Mouse (Mus musculus) liver, embryonic 12.5 days (tissue): ENCODE results near the gene Gata2. TPM values are rescaled to one million over a fixed set of nuclear protein-coding genes. Genes with fewer than 3 reads are reported as not detected.

Experiments
- ATAC-seq: fragments of 200-750 bp; cut with Nextera tagmentation; 2 replicates; pipeline ENCODE4 v1.8.0; 2017; ENCODE audit warnings: moderate number of reproducible peaks, mild to moderate bottlenecking, moderate library complexity
- H3K27ac ChIP-seq: fragments of 300-500 bp; sonication (generic); 2 replicates; pipeline ENCODE4 v1.5.1; 2016; ENCODE audit warnings: mild to moderate bottlenecking
- H3K27me3 ChIP-seq: fragments of 300-500 bp; sonication (generic); replicated peaks from 2 replicates; pipeline ENCODE4 v1.6.1; 2016; ENCODE audit warnings: mild to moderate bottlenecking, moderate library complexity
- H3K36me3 ChIP-seq: fragments of 300-500 bp; sonication (generic); 2 replicates; pipeline ENCODE4 v1.6.1; 2016; ENCODE audit warnings: mild to moderate bottlenecking, moderate library complexity
- H3K4me1 ChIP-seq: fragments of 300-500 bp; sonication (generic); 2 replicates; pipeline ENCODE4 v1.6.1; 2016
- H3K4me2 ChIP-seq: fragments of 300-500 bp; sonication (generic); 2 replicates; pipeline ENCODE4 v1.6.1; 2016; ENCODE audit warnings: mild to moderate bottlenecking, moderate library complexity
- H3K4me3 ChIP-seq: fragments of 300-500 bp; sonication (generic); 2 replicates; pipeline ENCODE4 v1.5.1; 2016; ENCODE audit warnings: mild to moderate bottlenecking, moderate library complexity
- H3K9ac ChIP-seq: fragments of 300-500 bp; sonication (generic); 2 replicates; pipeline ENCODE4 v1.6.1; 2016; ENCODE audit warnings: mild to moderate bottlenecking, moderate library complexity
- H3K9me3 ChIP-seq: fragments of 300-500 bp; sonication (generic); replicated peaks from 2 replicates; pipeline ENCODE4 v1.6.1; 2016; ENCODE audit warnings: mild to moderate bottlenecking, moderate library complexity
- WGBS: fragments of 180-500 bp; shearing (Covaris S2); methylation state at CpG from one replicate; pipeline ENCODE4 v1.1.7; 2016; ENCODE audit not compliant: insufficient replicate concordance; 5-methylcytosine and 5-hydroxymethylcytosine counted together
- polyA plus RNA-seq: library from polyadenylated mRNA; unstranded; fragments of >200 nt; fragmentation: Nextera tagmentation; extraction: Ambion mirVana; gene quantifications from 2 replicates; pipeline ENCODE4 v1.2.1, GENCODE M21; 2016

Gene Gata2
- polyA plus RNA-seq, 1 experiment from 2014 or later, result 15.7 TPM

- Histone ChIP-seq H3K4me1 (peaks cover 8% of the 10 kb centered on the region), H3K4me3 (no peak overlapping the region), H3K27me3 (peaks cover 38% of the 10 kb centered on the region), H3K9me3 (no peaks in the 10 kb centered on the region), H3K4me2 (no peak overlapping the region), H3K27ac (no peak overlapping the region), H3K36me3 (no peaks in the 10 kb centered on the region), H3K9ac (no peak overlapping the region)
- WGBS, result 34% methylated on average over 4 of the region's 4 CpGs
- ATAC-seq, result no peak
Measured at GRCm38 (mm10) chr6:88184671-88185070, 9.0 kb upstream of the Gata2 start.

- no peak for ATAC-seq
- Histone ChIP-seq H3K4me1 (peaks cover 36% of the 10 kb centered on the region), H3K4me3 (no peak overlapping the region), H3K4me2 (no peak overlapping the region), H3K36me3 (no peaks in the 10 kb centered on the region), H3K9ac (no peak overlapping the region), H3K27ac (no peak overlapping the region), H3K27me3 (peaks cover 72% of the 10 kb centered on the region), H3K9me3 (no peaks in the 10 kb centered on the region)
- 76% methylated on average over 6 of the region's 6 CpGs for WGBS
Measured at GRCm38 (mm10) chr6:88188148-88188547, 5.5 kb upstream of the Gata2 start.

- Histone ChIP-seq H3K27ac (no peak overlapping the region), H3K36me3 (no peaks in the 10 kb centered on the region), H3K4me2 (peak overlapping the region; percentile 85), H3K4me3 (peak overlapping the region; percentile 63), H3K4me1 (peaks cover 49% of the 10 kb centered on the region), H3K27me3 (peaks cover 86% of the 10 kb centered on the region), H3K9ac (peak overlapping the region; percentile 41), H3K9me3 (no peaks in the 10 kb centered on the region)
- ATAC-seq, result peak; percentile 79
- 2% methylated on average over 56 of the region's 56 CpGs for WGBS
Measured at GRCm38 (mm10) chr6:88189312-88190042, 4.2 kb upstream of the Gata2 start.

- H3K36me3 ChIP-seq, result no peaks in the 10 kb centered on the region
- H3K9me3 ChIP-seq, result no peaks in the 10 kb centered on the region
- peaks cover 91% of the 10 kb centered on the region for H3K27me3 ChIP-seq
- ATAC-seq, result peak; percentile 51; the same call in 1 of the 2 replicates
- peak overlapping the region; percentile 85 for H3K4me2 ChIP-seq
- H3K27ac ChIP-seq, result no peak overlapping the region
- peak overlapping the region; percentile 41; the same call in 1 of the 2 replicates for H3K9ac ChIP-seq
- peaks cover 49% of the 10 kb centered on the region for H3K4me1 ChIP-seq
- H3K4me3 ChIP-seq, result peak overlapping the region; percentile 63
- WGBS, result 8% methylated on average over 13 of the region's 13 CpGs
Measured at GRCm38 (mm10) chr6:88190043-88190309, 3.7 kb upstream of the Gata2 start.

GRCm38 (mm10) chr6:88190310-88191023 is 3.2 kb upstream of the Gata2 start:
- no peaks in the 10 kb centered on the region for H3K36me3 ChIP-seq
- ATAC-seq, result no peak
- H3K27ac ChIP-seq, result no peak overlapping the region
- H3K4me1 ChIP-seq, result peaks cover 49% of the 10 kb centered on the region
- H3K9me3 ChIP-seq, result no peaks in the 10 kb centered on the region
- H3K4me3 ChIP-seq, result peak overlapping the region; percentile 63
- WGBS, result 8% methylated on average over 49 of the region's 49 CpGs
- peak overlapping the region; percentile 85 for H3K4me2 ChIP-seq
- H3K9ac ChIP-seq, result no peak overlapping the region
- peaks cover 96% of the 10 kb centered on the region for H3K27me3 ChIP-seq

- no peak overlapping the region for H3K9ac ChIP-seq
- H3K36me3 ChIP-seq, result no peaks in the 10 kb centered on the region
- ATAC-seq, result no peak
- H3K4me3 ChIP-seq, result no peak overlapping the region
- no peak overlapping the region for H3K27ac ChIP-seq
- peak overlapping the region; percentile 85; the same call in 1 of the 2 replicates for H3K4me2 ChIP-seq
- H3K27me3 ChIP-seq, result peaks cover 96% of the 10 kb centered on the region
- 43% methylated on average over 6 of the region's 6 CpGs for WGBS
- H3K9me3 ChIP-seq, result no peaks in the 10 kb centered on the region
- H3K4me1 ChIP-seq, result peaks cover 49% of the 10 kb centered on the region
Measured at GRCm38 (mm10) chr6:88191024-88191365, 2.7 kb upstream of the Gata2 start.

- Histone ChIP-seq H3K4me1 (peaks cover 53% of the 10 kb centered on the region), H3K4me2 (no peak overlapping the region), H3K4me3 (no peak overlapping the region), H3K27ac (no peak overlapping the region), H3K27me3 (peaks cover 99% of the 10 kb centered on the region), H3K9me3 (no peaks in the 10 kb centered on the region), H3K9ac (no peak overlapping the region), H3K36me3 (no peaks in the 10 kb centered on the region)
- no peak for ATAC-seq
- 12% methylated on average over 4 of the region's 4 CpGs for WGBS
Measured at GRCm38 (mm10) chr6:88191411-88192070, 2.1 kb upstream of the Gata2 start.

GRCm38 (mm10) chr6:88192756-88193155 is 935 bp upstream of the Gata2 start:
- WGBS, result 33% methylated on average over 8 of the region's 8 CpGs
- no peaks in the 10 kb centered on the region for H3K36me3 ChIP-seq
- peaks cover 65% of the 10 kb centered on the region for H3K4me1 ChIP-seq

GRCm38 (mm10) chr6:88194053-88194977 is 624 bp downstream of the Gata2 start:
- Histone ChIP-seq H3K36me3 (no peaks in the 10 kb centered on the region), H3K4me2 (peak overlapping the region; percentile 76), H3K4me3 (peak overlapping the region; percentile 51), H3K4me1 (peaks cover 76% of the 10 kb centered on the region), H3K9ac (peak overlapping the region; percentile 37), H3K9me3 (no peaks in the 10 kb centered on the region), H3K27me3 (peaks cover 100% of the 10 kb centered on the region), H3K27ac (no peak overlapping the region)
- ATAC-seq, result no peak
- 6% methylated on average over 58 of the region's 58 CpGs for WGBS

More at GRCm38 (mm10) chr6:88192756-88193155, 935 bp upstream of the Gata2 start:
- no peak overlapping the region for H3K27ac ChIP-seq
- H3K9me3 ChIP-seq, result no peaks in the 10 kb centered on the region
- no peak overlapping the region for H3K4me2 ChIP-seq
- H3K4me3 ChIP-seq, result no peak overlapping the region
- no peak overlapping the region for H3K9ac ChIP-seq
- ATAC-seq, result no peak
- H3K27me3 ChIP-seq, result peaks cover 100% of the 10 kb centered on the region

GRCm38 (mm10) chr6:88194978-88195325 is 1.3 kb downstream of the Gata2 start:
- peaks cover 100% of the 10 kb centered on the region for H3K27me3 ChIP-seq
- ATAC-seq, result no peak
- no peak overlapping the region for H3K4me2 ChIP-seq
- no peaks in the 10 kb centered on the region for H3K9me3 ChIP-seq
- no peak overlapping the region for H3K4me3 ChIP-seq
- WGBS, result 32% methylated on average over 7 of the region's 7 CpGs
- H3K9ac ChIP-seq, result no peak overlapping the region
- H3K4me1 ChIP-seq, result peaks cover 76% of the 10 kb centered on the region
- no peaks in the 10 kb centered on the region for H3K36me3 ChIP-seq
- H3K27ac ChIP-seq, result no peak overlapping the region

- Histone ChIP-seq H3K27me3 (peaks cover 100% of the 10 kb centered on the region), H3K4me3 (peak overlapping the region; percentile 56), H3K36me3 (no peaks in the 10 kb centered on the region), H3K9ac (no peak overlapping the region), H3K4me2 (peak overlapping the region; percentile 79), H3K27ac (no peak overlapping the region), H3K9me3 (no peaks in the 10 kb centered on the region), H3K4me1 (peaks cover 72% of the 10 kb centered on the region)
- ATAC-seq, result no peak
- 13% methylated on average over 33 of the region's 33 CpGs for WGBS
Measured at GRCm38 (mm10) chr6:88196054-88196732, 2.5 kb downstream of the Gata2 start.
